Mouse (Mus musculus) limb, embryonic 12.5 days (tissue): ENCODE results near the gene Ephb2. TPM values are rescaled to one million over a fixed set of nuclear protein-coding genes. Genes with fewer than 3 reads are reported as not detected.

Experiments used
- ATAC-seq: fragments of 200-750 bp; cut with Nextera tagmentation; 2 replicates; pipeline ENCODE4 v1.8.0; 2017; ENCODE audit warnings: low read depth, moderate TSS enrichment; ENCODE audit not compliant: insufficient number of reproducible peaks, insufficient read depth, low FRiP score, low TSS enrichment
- H3K27ac ChIP-seq: fragments of 300-500 bp; sonication (generic); 2 replicates; pipeline ENCODE4 v1.5.1; 2016; ENCODE audit warnings: mild to moderate bottlenecking, moderate library complexity
- H3K27me3 ChIP-seq: fragments of 300-500 bp; sonication (generic); 2 replicates; pipeline ENCODE4 v1.6.1; 2016; ENCODE audit warnings: mild to moderate bottlenecking, moderate library complexity
- H3K36me3 ChIP-seq: fragments of 300-500 bp; sonication (generic); 2 replicates; pipeline ENCODE4 v1.6.1; 2016; ENCODE audit warnings: mild to moderate bottlenecking, moderate library complexity
- H3K4me1 ChIP-seq: fragments of 300-500 bp; sonication (generic); replicated peaks from 2 replicates; pipeline ENCODE4 v1.6.1; 2016
- H3K4me2 ChIP-seq: fragments of 300-500 bp; sonication (generic); 2 replicates; pipeline ENCODE4 v1.6.1; 2016; ENCODE audit warnings: mild to moderate bottlenecking, moderate library complexity
- H3K4me3 ChIP-seq: fragments of 300-500 bp; sonication (generic); replicated peaks from 2 replicates; pipeline ENCODE4 v1.5.1; 2016; ENCODE audit warnings: mild to moderate bottlenecking
- H3K9ac ChIP-seq: fragments of 300-500 bp; sonication (generic); replicated peaks from 2 replicates; pipeline ENCODE4 v1.6.1; 2016; ENCODE audit warnings: mild to moderate bottlenecking, moderate library complexity
- H3K9me3 ChIP-seq: fragments of 300-500 bp; sonication (generic); 2 replicates; pipeline ENCODE4 v1.6.1; 2016; ENCODE audit warnings: mild to moderate bottlenecking, moderate library complexity
- WGBS: fragments of 180-500 bp; shearing (Covaris S2); methylation state at CpG from one replicate; pipeline ENCODE4 v1.1.7; 2016; 5-methylcytosine and 5-hydroxymethylcytosine counted together
- polyA plus RNA-seq: library from polyadenylated mRNA; unstranded; fragments of >200 nt; fragmentation: Nextera tagmentation; extraction: Ambion mirVana; gene quantifications from 2 replicates; pipeline ENCODE4 v1.2.1, GENCODE M21; 2016

Ephb2 gene
- polyA plus RNA-seq, 1 experiment from 2014 or later: 16.9 TPM

GRCm38 (mm10) chr4:136836387-136836931 is 671 bp upstream of the Ephb2 start:
- Histone ChIP-seq H3K27ac (peak overlapping the region; percentile 94), H3K4me1 (peaks cover 51% of the 10 kb centered on the region), H3K9me3 (no peaks in the 10 kb centered on the region), H3K27me3 (peaks cover 34% of the 10 kb centered on the region), H3K4me3 (peak overlapping the region; percentile 94), H3K4me2 (peak overlapping the region; percentile 100), H3K36me3 (no peaks in the 10 kb centered on the region), H3K9ac (peak overlapping the region; percentile 92)
- peak; percentile 44; the same call in 1 of the 2 replicates for ATAC-seq
- WGBS: under 1% methylated on average over 27 of the region's 27 CpGs

- ATAC-seq: 0 out of 2 replicates have a peak, but pooled peaks have one; percentile 14
- peaks cover 60% of the 10 kb centered on the region for H3K4me1 ChIP-seq
- peak overlapping the region; percentile 94 for H3K27ac ChIP-seq
- no peaks in the 10 kb centered on the region for H3K36me3 ChIP-seq
- H3K9ac ChIP-seq: peak overlapping the region; percentile 92
- peaks cover 39% of the 10 kb centered on the region for H3K27me3 ChIP-seq
- under 1% methylated on average over 76 of the region's 76 CpGs for WGBS
- H3K4me2 ChIP-seq: peak overlapping the region; percentile 100
- H3K4me3 ChIP-seq: peak overlapping the region; percentile 94
- H3K9me3 ChIP-seq: no peaks in the 10 kb centered on the region
These were observed 770 bp downstream of the Ephb2 start for GRCm38 (mm10) chr4:136834815-136835620.

- peaks cover 35% of the 10 kb centered on the region for H3K27me3 ChIP-seq
- H3K9ac ChIP-seq: peak overlapping the region; percentile 92
- no peak overlapping the region for H3K27ac ChIP-seq
- ATAC-seq: no peak
- no peaks in the 10 kb centered on the region for H3K36me3 ChIP-seq
- peak overlapping the region; percentile 94 for H3K4me3 ChIP-seq
- 4% methylated on average over 12 of the region's 12 CpGs for WGBS
- no peaks in the 10 kb centered on the region for H3K9me3 ChIP-seq
- H3K4me2 ChIP-seq: peak overlapping the region; percentile 100
- H3K4me1 ChIP-seq: peaks cover 66% of the 10 kb centered on the region
These were observed 1.4 kb downstream of the Ephb2 start for GRCm38 (mm10) chr4:136834439-136834814.

- ATAC-seq: no peak
- H3K27me3 ChIP-seq: peaks cover 33% of the 10 kb centered on the region
- peak overlapping the region; percentile 94 for H3K4me3 ChIP-seq
- no peaks in the 10 kb centered on the region for H3K36me3 ChIP-seq
- peak overlapping the region; percentile 100 for H3K4me2 ChIP-seq
- H3K9ac ChIP-seq: 0 out of 2 replicates have a peak overlapping the region, but pooled peaks have one; percentile 92
- no peak overlapping the region for H3K27ac ChIP-seq
- H3K9me3 ChIP-seq: no peaks in the 10 kb centered on the region
- WGBS: 44% methylated on average over 21 of the region's 21 CpGs
- peaks cover 73% of the 10 kb centered on the region for H3K4me1 ChIP-seq
These were observed 2.0 kb downstream of the Ephb2 start for GRCm38 (mm10) chr4:136833619-136834351.

GRCm38 (mm10) chr4:136832559-136833232 is 3.1 kb downstream of the Ephb2 start:
- H3K4me1 ChIP-seq: peaks cover 77% of the 10 kb centered on the region

GRCm38 (mm10) chr4:136830272-136830823 is 5.4 kb downstream of the Ephb2 start:
- Histone ChIP-seq H3K9ac (0 out of 2 replicates have a peak overlapping the region, but pooled peaks have one; percentile 1), H3K27ac (no peak overlapping the region), H3K9me3 (no peaks in the 10 kb centered on the region), H3K4me2 (peak overlapping the region; percentile 11), H3K36me3 (0 out of 2 replicates have a peak, but pooled peaks cover 5% of the 10 kb centered on the region), H3K4me3 (no peak overlapping the region), H3K4me1 (peaks cover 65% of the 10 kb centered on the region), H3K27me3 (peaks cover 22% of the 10 kb centered on the region)
- WGBS: 15% methylated on average over 9 of the region's 9 CpGs
- ATAC-seq: no peak

More at GRCm38 (mm10) chr4:136832559-136833232, 3.1 kb downstream of the Ephb2 start:
- Histone ChIP-seq H3K27ac (no peak overlapping the region), H3K4me3 (no peak overlapping the region), H3K36me3 (0 out of 2 replicates have a peak, but pooled peaks cover 2% of the 10 kb centered on the region), H3K4me2 (peak overlapping the region; percentile 21), H3K9ac (no peak overlapping the region), H3K9me3 (no peaks in the 10 kb centered on the region), H3K27me3 (peaks cover 26% of the 10 kb centered on the region)
- no peak for ATAC-seq
- WGBS: 49% methylated on average over 16 of the region's 16 CpGs

- Histone ChIP-seq H3K27ac (no peak overlapping the region), H3K4me1 (peaks cover 63% of the 10 kb centered on the region), H3K4me3 (no peak overlapping the region), H3K9ac (0 out of 2 replicates have a peak overlapping the region, but pooled peaks have one; percentile 1), H3K4me2 (peak overlapping the region; percentile 11), H3K9me3 (no peaks in the 10 kb centered on the region), H3K36me3 (peaks cover 6% of the 10 kb centered on the region; the same call in 1 of the 2 replicates), H3K27me3 (peaks cover 22% of the 10 kb centered on the region)
- ATAC-seq: no peak
- 6% methylated on average over 9 of the region's 9 CpGs for WGBS
These were observed 6.0 kb downstream of the Ephb2 start for GRCm38 (mm10) chr4:136829837-136830236.

- Histone ChIP-seq H3K27ac (no peak overlapping the region), H3K4me3 (no peak overlapping the region), H3K36me3 (peaks cover 9% of the 10 kb centered on the region; the same call in 1 of the 2 replicates), H3K9ac (0 out of 2 replicates have a peak overlapping the region, but pooled peaks have one; percentile 4), H3K9me3 (no peaks in the 10 kb centered on the region), H3K4me2 (0 out of 2 replicates have a peak overlapping the region, but pooled peaks have one; percentile 11), H3K4me1 (peaks cover 54% of the 10 kb centered on the region), H3K27me3 (peaks cover 22% of the 10 kb centered on the region)
- WGBS: 35% methylated on average over 11 of the region's 11 CpGs
- no peak for ATAC-seq
These were observed 6.9 kb downstream of the Ephb2 start for GRCm38 (mm10) chr4:136828664-136829569.

GRCm38 (mm10) chr4:136824935-136825552 is 10.7 kb downstream of the Ephb2 start:
- Histone ChIP-seq H3K27me3 (peaks cover 5% of the 10 kb centered on the region; the same call in 1 of the 2 replicates), H3K36me3 (peaks cover 9% of the 10 kb centered on the region; the same call in 1 of the 2 replicates), H3K27ac (no peak overlapping the region), H3K9me3 (no peaks in the 10 kb centered on the region), H3K4me1 (peaks cover 23% of the 10 kb centered on the region), H3K9ac (no peak overlapping the region), H3K4me3 (no peak overlapping the region), H3K4me2 (no peak overlapping the region)
- 76% methylated on average over 18 of the region's 18 CpGs for WGBS
- ATAC-seq: no peak
